Mouse (Mus musculus): Measurements from ENCODE around the gene Ms4a10.

DNA sequence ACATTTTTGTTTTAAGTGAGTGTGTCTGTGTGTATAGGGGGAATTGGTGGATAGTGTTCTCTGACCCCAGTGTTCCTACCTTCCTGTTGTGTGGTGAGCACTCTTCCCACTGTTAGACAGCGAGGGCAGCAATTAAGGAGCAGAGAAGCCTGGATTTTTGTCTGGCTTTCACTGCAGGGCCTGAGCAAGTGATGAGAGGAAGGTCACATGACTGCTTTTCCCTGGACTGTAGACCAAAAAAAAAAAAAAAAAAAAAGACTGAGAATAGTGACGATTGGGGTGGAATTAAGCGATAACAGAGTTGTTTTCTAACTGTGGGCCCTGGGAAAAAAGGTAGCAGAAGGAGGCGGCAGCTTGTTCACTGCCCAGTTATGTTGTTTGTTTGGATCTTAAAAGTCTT, 47.8 kb downstream of the Ms4a10 start:
- TF ChIP-seq CTCF (IDR thresholded peaks at IDR 0.05; ENCODE audit: borderline replicate concordance, insufficient read depth, low read length) (no peak), POLR2A (IDR thresholded peaks at IDR 0.05; ENCODE audit: low read depth, low read length) (no peak)

Data from embryonic fibroblast, embryonic 13.5 days (primary cell).